Mouse (Mus musculus): ENCODE results near the gene Ctf1.

- TF ChIP-seq CTCF (conservative IDR thresholded peaks at IDR 0.05 in 1 of 2, IDR thresholded peaks at IDR 0.05 in 1 of 2; ENCODE audit: low read depth in 2 of 2, low read length in 2 of 2) (no peak), POLR2A (IDR thresholded peaks at IDR 0.05; ENCODE audit: low read depth, low read length) (no peak), E2F4 (IDR thresholded peaks at IDR 0.05; ENCODE audit: insufficient replicate concordance, low read depth, low read length) (no peak)
These were observed 47.2 kb downstream of the Ctf1 start for GRCm38 (mm10) chr7:127759716-127760115.

Data from CH12.LX (cell line).